Mouse (Mus musculus): Measurements from ENCODE around the gene Cnbd2. TPM values are rescaled to one million over a fixed set of nuclear protein-coding genes. Genes with fewer than 3 reads are reported as not detected.

Gene Cnbd2
- polyA plus RNA-seq, 1 experiment from 2014 or later = 4.4 TPM

DNA sequence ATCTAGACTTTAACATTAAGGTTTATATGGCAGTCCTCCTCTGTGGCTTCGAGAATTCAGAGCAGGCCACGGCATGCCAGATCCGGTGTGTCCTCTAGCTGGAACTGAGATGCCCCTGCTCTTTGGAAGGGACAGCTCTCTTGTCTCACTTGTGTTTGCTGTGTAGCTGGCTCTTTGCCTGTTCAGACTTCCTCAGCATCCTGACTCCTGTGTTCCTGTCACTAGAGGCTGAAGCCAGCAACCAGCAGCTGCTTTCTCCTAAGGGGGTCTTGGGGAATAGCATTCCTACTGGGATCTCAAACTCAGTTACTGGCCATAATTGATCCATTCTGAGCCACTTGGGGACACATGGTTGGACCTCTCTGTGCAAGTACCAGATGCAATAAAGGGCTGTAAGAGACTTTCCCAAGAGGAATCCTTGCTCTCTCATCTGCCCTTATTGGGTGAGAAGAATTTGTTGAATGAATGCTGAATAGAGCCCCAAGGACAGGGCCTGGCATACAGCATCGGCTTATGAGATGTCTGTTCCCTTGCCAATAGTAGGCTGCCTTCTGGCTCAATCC, 37.3 kb downstream of the Cnbd2 start:
- Histone ChIP-seq H3K9ac (ENCODE audit: low read depth, low read length) (no peak overlapping the region), H3K9me3 (ENCODE audit: control insufficient read depth, low read length) (no peaks in the 10 kb centered on the region), H3K27ac (ENCODE audit: low read depth, low read length) (no peak overlapping the region), H3K4me3 (ENCODE audit: low read depth, low read length) (no peak overlapping the region), H3K27me3 (ENCODE audit: control insufficient read depth, insufficient read depth, low read length) (no peaks in the 10 kb centered on the region), H3K4me1 (replicated peaks; ENCODE audit: control insufficient read depth, insufficient read depth, low read length) (no peaks in the 10 kb centered on the region), H3K4me2 (replicated peaks; ENCODE audit: low read depth, low read length) (no peak overlapping the region), H3K36me3 (ENCODE audit: control insufficient read depth, insufficient read depth, low read length) (no peaks in the 10 kb centered on the region)
- ATAC-seq (ENCODE audit: low FRiP score) (no peak), DNase-seq (ENCODE audit: low spot score) (no peak)
- WGBS = 88% methylated on average over 4 of the region's 4 CpGs

DNA sequence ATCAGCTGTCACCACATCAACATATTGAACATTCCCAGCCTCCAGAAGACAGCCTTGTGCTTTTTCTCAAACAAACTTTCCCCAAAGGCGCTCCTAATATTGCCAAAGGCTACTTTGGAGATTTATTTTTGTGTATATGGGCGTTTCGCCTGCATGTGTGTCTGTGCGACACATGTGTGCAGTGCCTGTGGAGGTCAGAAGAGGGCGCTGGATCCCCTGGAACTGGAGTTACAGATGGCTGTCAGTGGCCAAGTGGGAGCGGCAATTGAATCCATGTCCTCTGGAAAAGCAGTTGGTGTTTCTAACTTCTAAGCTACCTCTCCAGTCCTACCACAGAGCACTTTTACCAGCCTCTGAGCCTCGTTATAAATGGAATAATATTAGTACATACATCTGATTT, 39.1 kb downstream of the Cnbd2 start:
- no peak overlapping the region for H3K9ac ChIP-seq (ENCODE audit: low read depth, low read length)

DNA sequence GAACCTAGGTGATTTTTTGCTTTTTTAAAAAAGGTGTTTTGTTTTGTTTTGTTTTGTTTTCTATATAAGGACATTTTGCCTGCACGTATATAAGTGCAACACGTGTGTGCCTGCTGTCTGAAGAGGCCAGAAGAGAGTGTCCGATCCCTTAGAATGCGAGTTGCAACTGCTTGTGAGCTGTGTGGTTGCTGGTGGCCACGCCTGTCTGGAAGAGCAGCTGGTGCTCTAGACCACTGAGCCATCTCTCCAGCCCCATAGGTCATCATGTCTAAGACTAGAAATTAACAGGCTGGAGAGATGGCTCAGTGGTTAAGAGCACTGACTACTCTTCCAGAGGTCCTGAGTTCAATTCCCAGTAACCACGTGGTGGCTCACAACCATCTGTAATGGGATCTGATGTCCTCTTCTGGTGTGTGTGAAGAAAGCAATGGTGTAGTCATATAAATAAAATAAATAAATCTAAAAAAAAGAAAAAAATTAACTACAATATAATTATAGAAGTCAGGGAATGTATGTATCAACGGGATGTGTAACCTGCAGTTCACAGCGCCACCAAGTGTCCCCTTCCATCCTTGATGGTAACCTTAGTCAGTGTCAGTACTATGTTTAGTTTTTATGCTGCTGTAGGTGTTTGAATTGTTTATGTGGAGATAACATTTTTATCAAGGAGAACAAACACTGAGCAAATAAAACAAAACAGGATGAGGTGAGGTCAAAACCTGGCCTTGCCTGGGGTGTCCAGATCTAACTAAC, 40.5 kb downstream of the Cnbd2 start:
- no peak overlapping the region for H3K4me2 ChIP-seq (replicated peaks; ENCODE audit: low read depth, low read length)
- H3K27me3 ChIP-seq (ENCODE audit: control insufficient read depth, insufficient read depth, low read length) = no peaks in the 10 kb centered on the region
- H3K4me1 ChIP-seq (replicated peaks; ENCODE audit: control insufficient read depth, insufficient read depth, low read length) = no peaks in the 10 kb centered on the region
- WGBS = 82% methylated on average over 8 of the region's 8 CpGs
- ATAC-seq (ENCODE audit: low FRiP score) (no peak), DNase-seq (ENCODE audit: low spot score) (no peak)
- no peak overlapping the region for H3K27ac ChIP-seq (ENCODE audit: low read depth, low read length)
- no peaks in the 10 kb centered on the region for H3K9me3 ChIP-seq (ENCODE audit: control insufficient read depth, low read length)
- H3K4me3 ChIP-seq (ENCODE audit: low read depth, low read length) = no peak overlapping the region
- H3K9ac ChIP-seq (ENCODE audit: low read depth, low read length) = no peak overlapping the region
- no peaks in the 10 kb centered on the region for H3K36me3 ChIP-seq (ENCODE audit: control insufficient read depth, insufficient read depth, low read length)

More for the DNA sequence above, 39.1 kb downstream of the Cnbd2 start:
- Histone ChIP-seq H3K27ac (ENCODE audit: low read depth, low read length) (no peak overlapping the region), H3K4me2 (replicated peaks; ENCODE audit: low read depth, low read length) (no peak overlapping the region), H3K4me1 (replicated peaks; ENCODE audit: control insufficient read depth, insufficient read depth, low read length) (no peaks in the 10 kb centered on the region), H3K27me3 (ENCODE audit: control insufficient read depth, insufficient read depth, low read length) (no peaks in the 10 kb centered on the region), H3K9me3 (ENCODE audit: control insufficient read depth, low read length) (no peaks in the 10 kb centered on the region), H3K4me3 (ENCODE audit: low read depth, low read length) (no peak overlapping the region), H3K36me3 (ENCODE audit: control insufficient read depth, insufficient read depth, low read length) (no peaks in the 10 kb centered on the region)
- no peak for DNase-seq (ENCODE audit: low spot score)
- ATAC-seq (ENCODE audit: low FRiP score) = no peak
- WGBS = 84% methylated on average over 7 of the region's 7 CpGs

DNA sequence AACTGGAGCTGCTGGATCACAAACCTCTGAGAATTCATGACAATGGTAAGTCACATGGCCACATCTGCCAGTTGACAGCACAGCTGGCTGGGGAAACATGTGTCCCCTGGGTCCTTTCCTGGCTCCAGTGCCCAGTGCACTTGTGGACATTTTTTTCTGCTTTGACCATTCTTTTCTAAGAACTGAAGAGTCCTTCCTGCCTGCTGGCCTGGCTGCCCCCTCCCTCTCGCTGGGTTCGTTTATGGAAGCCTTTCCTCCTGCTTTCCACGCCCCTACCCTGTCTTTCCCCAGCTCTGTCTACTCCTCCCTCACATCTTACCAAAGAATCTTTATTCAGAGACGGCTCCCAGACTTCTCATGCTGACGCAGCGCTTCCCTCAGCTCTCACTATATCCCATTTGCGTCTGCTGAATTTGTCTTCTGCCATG, 41.2 kb downstream of the Cnbd2 start:
- DNase-seq (ENCODE audit: low spot score) = peak; percentile 2
- 52% methylated on average over 7 of the region's 7 CpGs for WGBS
- Histone ChIP-seq H3K9ac (ENCODE audit: low read depth, low read length) (no peak overlapping the region), H3K4me1 (replicated peaks; ENCODE audit: control insufficient read depth, insufficient read depth, low read length) (no peaks in the 10 kb centered on the region), H3K27ac (ENCODE audit: low read depth, low read length) (no peak overlapping the region), H3K9me3 (ENCODE audit: control insufficient read depth, low read length) (no peaks in the 10 kb centered on the region), H3K36me3 (ENCODE audit: control insufficient read depth, insufficient read depth, low read length) (no peaks in the 10 kb centered on the region), H3K4me3 (ENCODE audit: low read depth, low read length) (no peak overlapping the region), H3K4me2 (replicated peaks; ENCODE audit: low read depth, low read length) (no peak overlapping the region), H3K27me3 (ENCODE audit: control insufficient read depth, insufficient read depth, low read length) (no peaks in the 10 kb centered on the region)
- ATAC-seq (ENCODE audit: low FRiP score) = no peak

DNA sequence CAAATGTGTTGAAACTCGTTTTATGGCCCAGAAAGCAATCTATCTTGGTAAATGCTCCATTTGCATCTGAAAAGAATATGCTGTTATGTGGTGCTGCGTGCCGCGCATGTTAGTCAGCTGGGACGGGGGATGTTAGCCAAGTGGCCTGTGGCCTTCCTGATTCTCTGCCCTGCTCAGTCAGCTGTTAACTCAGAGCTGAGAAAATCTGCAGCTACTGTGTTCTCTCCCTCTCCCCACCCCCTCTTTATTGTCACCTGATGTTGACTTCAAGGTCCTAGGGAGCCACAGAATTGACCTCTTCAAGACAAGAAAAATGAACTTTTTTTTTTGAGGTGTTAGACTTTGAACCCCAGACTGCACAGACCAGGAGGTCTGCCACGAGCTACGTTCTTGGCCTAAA, 43.9 kb downstream of the Cnbd2 start:
- Histone ChIP-seq H3K27ac (ENCODE audit: low read depth, low read length) (no peak overlapping the region), H3K4me3 (ENCODE audit: low read depth, low read length) (no peak overlapping the region), H3K4me1 (replicated peaks; ENCODE audit: control insufficient read depth, insufficient read depth, low read length) (no peaks in the 10 kb centered on the region), H3K9ac (ENCODE audit: low read depth, low read length) (no peak overlapping the region), H3K9me3 (ENCODE audit: control insufficient read depth, low read length) (no peaks in the 10 kb centered on the region), H3K4me2 (replicated peaks; ENCODE audit: low read depth, low read length) (no peak overlapping the region), H3K36me3 (ENCODE audit: control insufficient read depth, insufficient read depth, low read length) (no peaks in the 10 kb centered on the region), H3K27me3 (ENCODE audit: control insufficient read depth, insufficient read depth, low read length) (no peaks in the 10 kb centered on the region)
- WGBS = 54% methylated on average over 7 of the region's 7 CpGs
- no peak for DNase-seq (ENCODE audit: low spot score)
- ATAC-seq (ENCODE audit: low FRiP score) = no peak

DNA sequence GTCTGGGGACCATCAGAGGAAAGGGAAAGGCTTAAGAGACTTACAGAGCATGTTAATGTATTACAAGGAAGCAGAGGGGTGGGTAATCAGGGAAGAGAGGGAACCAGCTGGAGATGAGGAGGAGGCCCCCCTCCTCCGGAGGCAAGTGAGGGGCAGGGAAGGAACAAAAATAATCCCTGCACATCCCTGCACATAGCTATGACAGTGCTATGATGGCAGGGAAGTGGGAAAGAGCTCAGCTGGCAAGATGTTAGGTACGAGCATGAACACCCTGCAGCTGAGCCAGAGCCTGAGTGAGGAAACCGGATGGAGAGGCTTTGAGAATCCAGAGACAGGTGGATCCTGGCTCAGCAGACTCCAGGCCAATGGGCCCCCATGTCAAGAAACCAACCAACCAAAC, 56.4 kb downstream of the Cnbd2 start:
- H3K27me3 ChIP-seq (ENCODE audit: control insufficient read depth, insufficient read depth, low read length) = no peaks in the 10 kb centered on the region
- DNase-seq (ENCODE audit: low spot score) (no peak), ATAC-seq (ENCODE audit: low FRiP score) (no peak)
- no peak overlapping the region for H3K9ac ChIP-seq (ENCODE audit: low read depth, low read length)
- no peaks in the 10 kb centered on the region for H3K36me3 ChIP-seq (ENCODE audit: control insufficient read depth, insufficient read depth, low read length)
- no peaks in the 10 kb centered on the region for H3K9me3 ChIP-seq (ENCODE audit: control insufficient read depth, low read length)
- WGBS = 83% methylated on average over 3 of the region's 3 CpGs
- no peak overlapping the region for H3K4me2 ChIP-seq (replicated peaks; ENCODE audit: low read depth, low read length)
- H3K27ac ChIP-seq (ENCODE audit: low read depth, low read length) = no peak overlapping the region
- no peak overlapping the region for H3K4me3 ChIP-seq (ENCODE audit: low read depth, low read length)
- no peaks in the 10 kb centered on the region for H3K4me1 ChIP-seq (replicated peaks; ENCODE audit: control insufficient read depth, insufficient read depth, low read length)

DNA sequence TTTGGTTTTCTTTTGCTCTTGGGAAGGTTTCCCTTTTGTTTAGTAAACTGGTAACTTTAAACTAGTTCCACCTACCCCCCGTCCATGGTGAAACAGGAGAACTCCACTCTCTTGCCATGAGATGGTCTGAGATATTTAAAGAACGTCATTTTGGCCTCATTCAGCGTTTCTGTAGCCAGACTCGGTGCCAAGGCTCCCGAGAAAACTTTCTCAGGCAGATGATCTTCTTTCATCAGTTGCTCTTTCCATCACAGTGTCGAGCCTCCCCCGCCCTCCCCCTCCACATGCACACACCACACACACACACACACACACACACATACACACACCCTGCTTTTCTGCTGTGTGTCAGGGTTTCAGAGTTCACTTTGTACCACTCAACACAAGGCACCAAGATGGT, 58.8 kb downstream of the Cnbd2 start:
- DNase-seq (ENCODE audit: low spot score) (no peak), ATAC-seq (ENCODE audit: low FRiP score) (no peak)
- 85% methylated on average over 7 of the region's 7 CpGs for WGBS
- Histone ChIP-seq H3K9ac (ENCODE audit: low read depth, low read length) (no peak overlapping the region), H3K4me2 (replicated peaks; ENCODE audit: low read depth, low read length) (no peak overlapping the region), H3K27me3 (ENCODE audit: control insufficient read depth, insufficient read depth, low read length) (no peaks in the 10 kb centered on the region), H3K4me3 (ENCODE audit: low read depth, low read length) (no peak overlapping the region), H3K4me1 (replicated peaks; ENCODE audit: control insufficient read depth, insufficient read depth, low read length) (no peaks in the 10 kb centered on the region), H3K36me3 (ENCODE audit: control insufficient read depth, insufficient read depth, low read length) (no peaks in the 10 kb centered on the region), H3K9me3 (ENCODE audit: control insufficient read depth, low read length) (no peaks in the 10 kb centered on the region), H3K27ac (ENCODE audit: low read depth, low read length) (no peak overlapping the region)

DNA sequence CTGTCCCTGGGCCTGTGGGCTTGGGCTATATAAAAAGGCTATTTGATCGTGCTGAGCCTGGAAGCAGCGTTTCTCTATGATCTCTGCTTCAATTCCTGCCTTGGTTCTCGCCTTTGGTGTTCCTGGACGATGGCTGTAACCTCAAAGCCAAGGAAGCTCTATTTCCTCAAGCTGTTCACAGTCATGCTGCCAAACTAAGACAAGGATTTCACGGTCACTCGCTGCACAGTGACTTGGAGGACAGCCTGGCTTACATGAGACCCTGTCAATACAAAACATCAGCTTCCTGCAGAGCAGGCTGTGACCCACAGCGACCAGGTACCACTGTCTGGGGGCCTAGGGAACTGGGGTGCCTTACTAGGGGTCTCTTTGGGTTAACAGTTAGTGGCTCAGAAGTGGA, 64.9 kb downstream of the Cnbd2 start:
- Histone ChIP-seq H3K36me3 (ENCODE audit: control insufficient read depth, insufficient read depth, low read length) (no peaks in the 10 kb centered on the region), H3K9me3 (ENCODE audit: control insufficient read depth, low read length) (no peaks in the 10 kb centered on the region), H3K4me2 (replicated peaks; ENCODE audit: low read depth, low read length) (no peak overlapping the region), H3K27me3 (ENCODE audit: control insufficient read depth, insufficient read depth, low read length) (no peaks in the 10 kb centered on the region), H3K4me3 (ENCODE audit: low read depth, low read length) (no peak overlapping the region), H3K4me1 (replicated peaks; ENCODE audit: control insufficient read depth, insufficient read depth, low read length) (no peaks in the 10 kb centered on the region), H3K27ac (ENCODE audit: low read depth, low read length) (no peak overlapping the region), H3K9ac (ENCODE audit: low read depth, low read length) (no peak overlapping the region)
- no peak for DNase-seq (ENCODE audit: low spot score)
- 80% methylated on average over 7 of the region's 7 CpGs for WGBS
- no peak for ATAC-seq (ENCODE audit: low FRiP score)

DNA sequence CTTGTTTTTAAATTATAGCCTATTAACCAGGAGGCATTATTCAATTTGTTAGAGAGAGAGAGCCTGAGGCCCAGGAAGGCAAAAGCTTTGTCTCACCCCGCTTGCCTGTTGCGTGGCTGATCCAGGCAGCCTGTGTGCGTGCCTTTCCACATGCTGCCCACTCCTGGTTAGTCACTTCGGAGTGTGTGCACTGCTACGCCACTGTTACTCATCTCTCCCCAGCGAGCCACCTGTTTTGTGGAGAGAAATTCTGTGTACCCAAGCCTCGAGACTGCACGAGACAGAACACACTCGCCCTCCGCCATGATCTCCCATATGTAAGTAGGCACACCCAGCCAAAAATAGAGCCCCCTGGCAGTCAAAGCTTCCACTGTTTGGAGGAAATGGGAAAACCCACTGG, 67.8 kb downstream of the Cnbd2 start:
- DNase-seq (ENCODE audit: low spot score) (no peak), ATAC-seq (ENCODE audit: low FRiP score) (no peak)
- no peaks in the 10 kb centered on the region for H3K4me1 ChIP-seq (replicated peaks; ENCODE audit: control insufficient read depth, insufficient read depth, low read length)
- H3K27me3 ChIP-seq (ENCODE audit: control insufficient read depth, insufficient read depth, low read length) = no peaks in the 10 kb centered on the region
- no peaks in the 10 kb centered on the region for H3K9me3 ChIP-seq (ENCODE audit: control insufficient read depth, low read length)
- no peak overlapping the region for H3K27ac ChIP-seq (ENCODE audit: low read depth, low read length)
- no peaks in the 10 kb centered on the region for H3K36me3 ChIP-seq (ENCODE audit: control insufficient read depth, insufficient read depth, low read length)
- H3K9ac ChIP-seq (ENCODE audit: low read depth, low read length) = no peak overlapping the region
- no peak overlapping the region for H3K4me3 ChIP-seq (ENCODE audit: low read depth, low read length)
- H3K4me2 ChIP-seq (replicated peaks; ENCODE audit: low read depth, low read length) = no peak overlapping the region
- WGBS = 91% methylated on average over 10 of the region's 10 CpGs
